Mouse (Mus musculus) neural tube, embryonic 13.5 days (tissue): ENCODE measurements at regions not wholly inside any gene's neighbourhood (a gene's known extent, or its start where the extent isn't known, plus 50 kb on each side); places are given as distances from the start of the nearest gene placed in this dataset.

Experiments
- ATAC-seq: fragments of 200-750 bp; cut with Nextera tagmentation; 2 replicates; pipeline ENCODE4 v1.8.0; 2017; ENCODE audit warnings: low read depth, mild to moderate bottlenecking, moderate TSS enrichment, moderate library complexity
- H3K27ac ChIP-seq: fragments of 300-500 bp; sonication (generic); replicated peaks from 2 replicates; pipeline ENCODE4 v1.5.1; 2015; ENCODE audit warnings: moderate library complexity, mild to moderate bottlenecking, inconsistent platforms
- H3K27me3 ChIP-seq: fragments of 300-500 bp; sonication (generic); 2 replicates; pipeline ENCODE4 v1.6.1; 2015; ENCODE audit warnings: mild to moderate bottlenecking, inconsistent platforms
- H3K36me3 ChIP-seq: fragments of 300-500 bp; sonication (generic); 2 replicates; pipeline ENCODE4 v1.6.1; 2015; ENCODE audit warnings: mild to moderate bottlenecking, inconsistent platforms
- H3K4me1 ChIP-seq: fragments of 300-500 bp; sonication (generic); replicated peaks from 2 replicates; pipeline ENCODE4 v1.6.1; 2015; ENCODE audit warnings: inconsistent platforms
- H3K4me2 ChIP-seq: fragments of 300-500 bp; sonication (generic); 2 replicates; pipeline ENCODE4 v1.6.1; 2015; ENCODE audit warnings: inconsistent platforms, mild to moderate bottlenecking, moderate library complexity
- H3K4me3 ChIP-seq: fragments of 300-500 bp; sonication (generic); 2 replicates; pipeline ENCODE4 v1.5.1; 2015; ENCODE audit warnings: mild to moderate bottlenecking, inconsistent platforms
- H3K9ac ChIP-seq: fragments of 300-500 bp; sonication (generic); 2 replicates; pipeline ENCODE4 v1.6.1; 2015; ENCODE audit warnings: moderate library complexity, mild to moderate bottlenecking, inconsistent platforms
- H3K9me3 ChIP-seq: fragments of 300-500 bp; sonication (generic); 2 replicates; pipeline ENCODE4 v1.6.1; 2016; ENCODE audit warnings: inconsistent platforms
- WGBS: fragments of 180-500 bp; shearing (Covaris S2); methylation state at CpG from one replicate; pipeline ENCODE4 v1.1.7; 2015; 5-methylcytosine and 5-hydroxymethylcytosine counted together

DNA sequence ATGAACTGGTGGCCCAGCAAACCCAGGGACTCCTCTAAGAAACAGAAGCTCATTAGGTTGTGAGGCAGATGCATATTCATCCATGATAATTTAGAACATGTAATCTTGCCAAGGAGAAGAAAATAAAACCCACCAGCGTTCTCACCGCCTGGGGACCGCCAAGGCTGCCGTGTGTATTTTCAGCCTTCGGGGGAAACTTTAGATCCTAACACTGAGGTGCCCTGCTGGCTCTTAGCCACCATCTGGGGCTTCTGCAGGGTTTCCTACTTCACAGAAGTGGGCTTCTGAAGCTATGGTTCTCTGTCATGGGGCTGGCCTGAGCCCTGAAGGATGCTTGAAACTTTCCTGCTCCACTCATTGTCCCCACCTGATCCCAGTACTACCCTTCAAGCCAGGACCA lies 90.8 kb upstream of the Kcng1 start:
- Histone ChIP-seq H3K27me3 (no peaks in the 10 kb centered on the region), H3K4me2 (no peak overlapping the region), H3K4me3 (no peak overlapping the region), H3K27ac (no peak overlapping the region), H3K4me1 (no peaks in the 10 kb centered on the region), H3K9ac (no peak overlapping the region), H3K36me3 (no peaks in the 10 kb centered on the region), H3K9me3 (peaks cover 10% of the 10 kb centered on the region; the same call in 1 of the 2 replicates)
- ATAC-seq, result no peak
- 86% methylated on average over 5 of the region's 5 CpGs for WGBS

DNA sequence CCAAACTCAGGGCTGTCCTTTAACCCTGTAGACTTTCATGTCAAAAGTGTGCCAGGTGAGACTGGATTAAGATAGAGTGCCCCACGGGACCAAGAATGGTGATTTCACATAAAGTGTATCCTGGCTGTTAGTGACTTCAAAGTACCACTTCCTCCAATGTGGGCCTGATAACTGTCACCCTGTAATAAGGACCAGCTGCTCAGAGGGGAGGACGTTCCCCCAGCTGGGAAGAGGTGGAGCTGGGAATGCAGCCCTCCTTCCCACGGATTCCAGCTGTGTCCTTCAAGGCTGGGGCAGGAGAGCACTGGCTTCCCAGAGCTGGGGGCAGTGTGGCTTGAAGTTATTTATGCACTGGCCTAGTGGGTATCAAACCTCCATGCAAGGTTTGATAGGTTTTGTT lies 89.7 kb upstream of the Kcng1 start:
- WGBS, result 47% methylated on average over 3 of the region's 3 CpGs
- Histone ChIP-seq H3K27me3 (no peaks in the 10 kb centered on the region), H3K9ac (no peak overlapping the region), H3K27ac (no peak overlapping the region), H3K9me3 (peaks cover 10% of the 10 kb centered on the region; the same call in 1 of the 2 replicates), H3K36me3 (no peaks in the 10 kb centered on the region), H3K4me3 (no peak overlapping the region), H3K4me1 (no peaks in the 10 kb centered on the region), H3K4me2 (no peak overlapping the region)
- no peak for ATAC-seq

DNA sequence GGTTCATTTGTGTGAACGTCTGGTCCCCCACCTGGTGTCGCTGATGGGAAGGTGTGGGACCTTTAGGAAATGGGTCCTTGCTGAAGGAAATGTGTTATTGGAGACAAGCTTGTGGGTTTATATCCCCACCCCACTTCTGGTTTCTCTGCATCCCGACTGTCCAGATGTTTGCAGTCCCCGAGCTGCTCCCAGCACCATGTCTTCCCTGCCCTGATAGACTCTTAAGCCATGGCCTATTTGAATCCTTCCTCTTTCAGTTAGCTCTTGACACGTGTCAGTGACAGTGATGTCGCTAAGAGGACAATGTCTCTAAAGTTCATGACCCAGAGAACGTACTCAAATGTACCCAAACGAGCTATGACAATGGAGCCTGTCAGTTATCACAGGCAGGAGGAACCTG lies 77.7 kb upstream of the Kcng1 start:
- Histone ChIP-seq H3K27ac (no peak overlapping the region), H3K36me3 (no peaks in the 10 kb centered on the region), H3K9ac (no peak overlapping the region), H3K9me3 (no peaks in the 10 kb centered on the region), H3K4me3 (no peak overlapping the region), H3K4me2 (no peak overlapping the region), H3K27me3 (no peaks in the 10 kb centered on the region), H3K4me1 (peaks cover 13% of the 10 kb centered on the region)
- no peak for ATAC-seq
- 66% methylated on average over 8 of the region's 8 CpGs for WGBS

DNA sequence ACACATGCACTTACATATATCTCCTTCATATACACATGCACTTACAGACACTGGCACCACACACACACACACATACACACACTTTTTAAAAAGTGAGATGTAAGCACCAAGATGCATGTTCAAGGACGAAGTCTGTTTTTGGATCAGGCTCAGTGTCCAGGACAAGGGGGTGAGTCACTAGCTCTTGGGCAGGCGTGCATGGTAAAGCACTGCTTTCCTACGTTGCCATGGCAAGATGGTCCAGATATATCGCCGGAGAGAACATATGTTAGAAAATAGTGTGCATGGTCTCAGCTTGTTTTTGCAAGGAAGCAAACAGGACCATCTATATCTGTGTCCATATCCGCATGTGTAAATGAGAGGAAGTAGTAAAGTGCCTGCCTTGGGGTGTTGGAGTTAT lies 77.0 kb upstream of the Kcng1 start:
- no peak for ATAC-seq
- 91% methylated on average over 6 of the region's 6 CpGs for WGBS

DNA sequence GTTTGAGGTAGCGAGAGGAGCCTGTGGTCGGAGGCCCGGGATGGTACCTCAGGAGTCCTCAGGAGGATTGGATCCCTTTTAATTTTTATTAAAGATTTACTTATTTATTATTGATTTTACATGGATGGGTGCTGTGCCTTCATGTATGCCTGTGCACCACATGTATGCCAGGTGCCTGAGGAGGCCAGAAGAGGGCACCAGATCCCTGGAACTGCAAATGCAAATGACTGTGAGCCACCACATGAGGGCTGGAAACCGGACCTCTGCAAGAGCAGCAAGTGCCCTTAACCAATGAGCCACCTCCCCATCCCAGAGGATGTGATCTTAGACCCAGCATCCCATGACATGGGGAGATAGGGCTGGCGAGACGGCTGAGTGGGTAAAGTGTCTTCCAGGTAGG lies 76.3 kb upstream of the Kcng1 start:
- no peak for ATAC-seq
- H3K4me2 ChIP-seq, result no peak overlapping the region
- H3K36me3 ChIP-seq, result no peaks in the 10 kb centered on the region
- H3K4me3 ChIP-seq, result no peak overlapping the region
- peaks cover 13% of the 10 kb centered on the region for H3K4me1 ChIP-seq
- WGBS, result 77% methylated on average over 6 of the region's 6 CpGs
- no peak overlapping the region for H3K27ac ChIP-seq
- H3K9ac ChIP-seq, result no peak overlapping the region
- no peaks in the 10 kb centered on the region for H3K27me3 ChIP-seq
- no peaks in the 10 kb centered on the region for H3K9me3 ChIP-seq

More for the DNA sequence above, 77.0 kb upstream of the Kcng1 start:
- Histone ChIP-seq H3K27me3 (no peaks in the 10 kb centered on the region), H3K27ac (no peak overlapping the region), H3K9ac (no peak overlapping the region), H3K4me1 (peaks cover 13% of the 10 kb centered on the region), H3K4me2 (no peak overlapping the region), H3K9me3 (no peaks in the 10 kb centered on the region), H3K36me3 (no peaks in the 10 kb centered on the region), H3K4me3 (no peak overlapping the region)

DNA sequence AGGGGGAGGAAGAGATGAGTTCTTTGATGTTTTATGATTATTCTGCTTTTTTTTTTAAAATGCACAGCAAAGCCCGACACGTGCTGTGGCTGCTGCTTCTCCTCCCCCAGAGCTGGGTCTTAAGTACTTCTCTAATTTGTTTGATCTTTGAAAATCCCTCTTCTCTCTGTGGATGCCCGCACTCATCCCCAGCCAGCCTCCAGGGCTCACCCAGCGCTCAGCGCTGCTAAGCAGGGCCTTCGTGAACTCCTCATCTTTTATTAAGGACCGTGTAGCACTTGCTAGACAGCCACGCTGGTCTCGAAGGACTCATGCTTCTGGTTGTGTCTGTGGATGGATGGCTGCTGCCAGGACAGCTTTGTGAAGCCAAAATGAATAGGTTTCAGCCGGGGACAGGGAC lies 72.9 kb upstream of the Kcng1 start:
- Histone ChIP-seq H3K9ac (no peak overlapping the region), H3K4me1 (peaks cover 13% of the 10 kb centered on the region), H3K9me3 (no peaks in the 10 kb centered on the region), H3K4me2 (no peak overlapping the region), H3K36me3 (no peaks in the 10 kb centered on the region), H3K27me3 (no peaks in the 10 kb centered on the region), H3K27ac (no peak overlapping the region), H3K4me3 (no peak overlapping the region)
- no peak for ATAC-seq
- 50% methylated on average over 10 of the region's 10 CpGs for WGBS

DNA sequence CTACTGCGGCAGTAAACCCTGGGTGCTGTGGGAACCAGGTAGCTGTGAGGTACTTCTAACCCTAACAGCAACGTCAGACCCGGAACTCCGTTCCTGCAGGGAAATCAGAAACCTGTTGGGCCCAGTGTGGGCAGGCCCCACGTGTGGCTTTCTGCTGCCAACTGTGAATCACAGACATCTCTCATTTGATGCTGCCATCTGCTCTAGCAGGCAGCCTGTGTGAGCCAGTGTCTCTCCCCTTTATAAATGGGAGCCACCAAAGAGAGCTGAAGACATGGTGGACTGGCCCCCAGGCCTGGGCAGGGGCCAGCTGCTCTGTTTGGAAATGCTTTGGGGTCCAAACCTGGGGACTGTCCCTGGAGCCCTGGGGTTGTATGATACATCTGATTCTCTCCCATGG lies 71.1 kb upstream of the Kcng1 start:
- 63% methylated on average over 5 of the region's 5 CpGs for WGBS
- H3K27ac ChIP-seq, result no peak overlapping the region
- H3K4me2 ChIP-seq, result no peak overlapping the region
- H3K36me3 ChIP-seq, result no peaks in the 10 kb centered on the region
- no peaks in the 10 kb centered on the region for H3K27me3 ChIP-seq
- ATAC-seq, result no peak
- H3K9ac ChIP-seq, result no peak overlapping the region
- no peak overlapping the region for H3K4me3 ChIP-seq
- H3K4me1 ChIP-seq, result peaks cover 13% of the 10 kb centered on the region
- no peaks in the 10 kb centered on the region for H3K9me3 ChIP-seq

DNA sequence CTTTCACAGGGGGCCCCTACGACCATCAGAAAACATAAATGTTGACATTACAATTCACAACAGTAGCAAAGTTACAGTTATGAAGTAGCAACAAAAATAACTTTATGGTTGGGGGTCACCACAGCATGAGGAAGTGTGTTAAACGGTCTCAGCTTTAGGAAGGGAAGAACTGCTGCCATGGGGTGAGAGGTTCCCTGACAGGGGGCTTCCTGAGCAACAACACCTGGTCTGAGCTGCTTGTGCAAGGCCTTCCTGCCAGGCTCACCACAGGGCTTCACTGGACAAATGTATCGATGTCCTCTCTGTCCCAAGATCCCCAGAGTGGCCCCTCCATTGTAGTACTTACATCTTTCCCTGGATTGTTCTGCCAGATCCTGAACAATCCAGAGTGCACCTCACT lies 70.7 kb upstream of the Kcng1 start:
- no peak overlapping the region for H3K27ac ChIP-seq
- peaks cover 13% of the 10 kb centered on the region for H3K4me1 ChIP-seq
- WGBS, result 67% methylated on average over 3 of the region's 3 CpGs

DNA sequence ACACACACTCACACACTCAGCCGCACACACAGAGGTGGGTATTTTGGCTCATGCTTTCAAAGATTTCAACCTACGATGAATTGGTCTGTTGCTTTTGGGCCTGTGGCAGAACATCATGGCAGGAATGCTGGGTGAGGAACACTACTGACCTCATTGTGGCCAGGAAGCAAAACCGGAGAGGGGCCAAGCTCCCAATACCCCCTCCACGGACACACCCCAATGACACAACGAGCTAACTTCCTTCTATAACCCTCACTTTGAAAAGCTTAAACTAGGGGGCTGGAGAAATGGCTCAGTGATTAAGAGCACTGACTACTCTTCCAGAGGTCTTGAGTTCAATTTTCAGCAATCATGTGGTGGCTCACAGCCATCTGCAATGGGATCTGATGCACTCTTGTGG lies 63.8 kb upstream of the Kcng1 start:
- 81% methylated on average over 5 of the region's 5 CpGs for WGBS
- Histone ChIP-seq H3K27ac (no peak overlapping the region), H3K4me1 (peaks cover 22% of the 10 kb centered on the region), H3K9ac (no peak overlapping the region), H3K27me3 (no peaks in the 10 kb centered on the region), H3K4me3 (no peak overlapping the region), H3K36me3 (no peaks in the 10 kb centered on the region), H3K9me3 (no peaks in the 10 kb centered on the region), H3K4me2 (no peak overlapping the region)
- no peak for ATAC-seq

More for the DNA sequence above, 70.7 kb upstream of the Kcng1 start:
- Histone ChIP-seq H3K27me3 (no peaks in the 10 kb centered on the region), H3K9me3 (no peaks in the 10 kb centered on the region), H3K4me3 (no peak overlapping the region), H3K4me2 (no peak overlapping the region), H3K36me3 (no peaks in the 10 kb centered on the region), H3K9ac (no peak overlapping the region)
- ATAC-seq, result no peak

DNA sequence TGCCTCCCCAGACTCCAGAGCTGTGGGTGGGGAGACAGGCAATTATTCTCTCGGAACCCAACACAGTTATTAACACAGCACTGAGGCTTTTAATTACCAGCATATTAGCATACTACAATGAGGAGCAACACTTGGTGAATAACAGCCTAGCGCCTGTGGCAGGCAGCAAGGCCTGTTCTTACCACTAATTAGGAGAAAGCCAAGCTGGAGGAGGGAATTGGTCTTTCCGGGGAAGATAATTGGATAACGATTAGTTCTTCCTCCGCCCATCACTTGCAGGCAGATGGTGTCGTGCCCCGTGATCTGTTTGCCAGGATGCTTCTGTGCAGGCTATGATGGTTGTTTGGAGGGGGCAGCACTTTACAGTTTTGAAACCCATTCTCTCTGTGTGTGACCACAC lies 62.2 kb upstream of the Kcng1 start:
- H3K4me1 ChIP-seq, result peaks cover 26% of the 10 kb centered on the region
- H3K27ac ChIP-seq, result peak overlapping the region; percentile 62
- H3K4me3 ChIP-seq, result no peak overlapping the region
- H3K4me2 ChIP-seq, result no peak overlapping the region
- no peaks in the 10 kb centered on the region for H3K9me3 ChIP-seq
- H3K36me3 ChIP-seq, result no peaks in the 10 kb centered on the region
- H3K9ac ChIP-seq, result no peak overlapping the region
- H3K27me3 ChIP-seq, result no peaks in the 10 kb centered on the region
- peak; percentile 83 for ATAC-seq
- 9% methylated on average over 7 of the region's 7 CpGs for WGBS

DNA sequence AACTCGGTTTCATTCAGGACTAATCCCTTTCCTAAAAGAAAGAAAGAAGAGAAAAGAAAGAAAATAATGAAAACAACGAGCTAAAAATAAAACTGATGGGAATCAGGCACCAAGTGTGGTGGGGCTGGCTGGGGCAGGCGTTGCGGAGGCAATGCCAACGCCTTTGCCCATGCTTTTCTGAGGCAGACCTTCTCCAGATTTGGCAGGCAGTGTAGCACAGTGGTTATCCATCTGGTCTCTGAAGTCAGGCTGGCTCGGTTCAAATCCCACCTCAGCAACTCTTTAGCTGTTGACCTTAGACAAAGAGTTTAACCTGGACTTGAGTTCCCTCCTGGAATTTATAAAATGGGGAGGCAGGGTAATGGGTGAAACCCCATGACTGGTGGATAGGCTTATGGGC lies 57.3 kb upstream of the Kcng1 start:
- Histone ChIP-seq H3K9me3 (no peaks in the 10 kb centered on the region), H3K36me3 (no peaks in the 10 kb centered on the region), H3K27ac (no peak overlapping the region), H3K9ac (no peak overlapping the region), H3K4me3 (no peak overlapping the region), H3K4me1 (peaks cover 35% of the 10 kb centered on the region), H3K27me3 (no peaks in the 10 kb centered on the region), H3K4me2 (no peak overlapping the region)
- no peak for ATAC-seq
- 71% methylated on average over 6 of the region's 6 CpGs for WGBS

DNA sequence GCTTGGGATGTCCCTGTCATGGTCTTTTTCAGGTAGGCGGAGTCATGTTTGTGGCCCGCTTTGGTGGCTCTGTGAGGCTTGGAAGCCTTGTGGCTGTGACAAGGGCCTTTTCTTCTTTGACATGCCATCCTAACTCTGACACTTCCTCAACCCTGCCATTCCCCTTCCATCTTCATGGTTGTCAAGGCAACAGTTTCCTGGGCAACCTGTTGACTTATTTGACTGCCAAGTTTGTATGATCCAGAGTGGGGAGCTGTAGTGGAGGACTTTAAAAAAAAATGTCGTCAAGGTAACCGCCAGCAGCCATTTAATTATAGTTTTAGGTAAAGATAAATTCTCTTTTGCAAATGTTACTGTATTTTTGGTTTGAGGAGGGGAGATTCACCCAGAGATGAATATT lies 56.8 kb upstream of the Kcng1 start:
- no peak overlapping the region for H3K9ac ChIP-seq
- no peak for ATAC-seq
- WGBS, result 36% methylated on average over 4 of the region's 4 CpGs

DNA sequence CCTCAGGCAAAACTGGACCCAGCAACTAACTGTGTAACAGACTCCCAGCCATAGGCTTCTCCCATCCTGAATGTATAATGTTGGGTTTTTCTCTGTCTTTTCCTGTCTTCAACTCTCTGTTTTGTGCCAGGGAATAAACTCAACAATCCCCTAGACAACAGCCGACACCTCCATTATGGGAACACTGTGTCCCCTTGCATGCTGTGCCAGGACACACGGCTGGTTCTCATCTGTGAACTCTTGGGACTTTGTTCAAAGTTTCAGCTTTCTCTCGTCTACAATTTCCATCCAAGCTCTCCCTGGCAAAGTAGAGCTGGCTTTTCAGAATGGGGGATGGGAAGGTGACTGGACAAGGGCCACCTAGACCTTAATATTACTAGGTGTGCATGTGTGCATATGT lies 56.1 kb upstream of the Kcng1 start:
- H3K9ac ChIP-seq, result no peak overlapping the region
- 77% methylated on average over 3 of the region's 3 CpGs for WGBS
- H3K9me3 ChIP-seq, result no peaks in the 10 kb centered on the region
- H3K27me3 ChIP-seq, result no peaks in the 10 kb centered on the region
- no peak overlapping the region for H3K4me2 ChIP-seq
- peaks cover 32% of the 10 kb centered on the region for H3K4me1 ChIP-seq
- no peak overlapping the region for H3K4me3 ChIP-seq
- H3K36me3 ChIP-seq, result no peaks in the 10 kb centered on the region
- no peak overlapping the region for H3K27ac ChIP-seq
- ATAC-seq, result no peak

More for the DNA sequence above, 56.8 kb upstream of the Kcng1 start:
- Histone ChIP-seq H3K27me3 (no peaks in the 10 kb centered on the region), H3K4me3 (no peak overlapping the region), H3K36me3 (no peaks in the 10 kb centered on the region), H3K4me1 (peaks cover 35% of the 10 kb centered on the region), H3K4me2 (no peak overlapping the region), H3K27ac (no peak overlapping the region), H3K9me3 (no peaks in the 10 kb centered on the region)
